Comparison of ENCODE assay signal across 10 mouse cellular contexts in genomic region chr9:94278657-94279585, GRCm38 (mm10).
A peak's percentile ranks its signal among the peaks of the same experiment; 100 is the strongest.
DNase-seq lines count a peak whose midpoint lies in the region; ATAC-seq and TF ChIP-seq lines count a peak whose summit lies in the region.
"Had no signal": no experiment of that assay in that cellular context is flagged by ENCODE, and none has a peak within 500 bp of the region (broad histone marks: within the 10 kb centered on the region; RNA-seq: fewer than 3 reads in every experiment).

No protein-coding gene starts in this region.

- no peak for DNase-seq in forebrain, embryonic 11.5 days (ENCODE audit: low spot score)
- DNase-seq in cerebellum, adult 2 months, result peak; percentile 92 to 96
- DNase-seq in frontal cortex, postnatal 36 days (ENCODE audit: low spot score in 2 of 2), result peak; percentile 70 to 86
- DNase-seq in left cerebral cortex, postnatal 4 days, result peak; percentile 83
- DNase-seq in spleen, adult 12 weeks (ENCODE audit: low spot score), result no peak
- no peak for DNase-seq in heart, adult 11 months

- no peaks in the 10 kb centered on the region for H3K27me3 ChIP-seq in forebrain, embryonic 13.5 days
- H3K27me3 ChIP-seq in forebrain, embryonic 11.5 days (ENCODE audit: control insufficient read depth, insufficient read depth, low read length), result no peaks in the 10 kb centered on the region
- no peaks in the 10 kb centered on the region for H3K27me3 ChIP-seq in cerebellum, adult 2 months (ENCODE audit: control insufficient read depth, insufficient read depth, low read length)
- H3K27me3 ChIP-seq: limb, embryonic 13.5 days; midbrain, embryonic 12.5 days had no signal

- H3K9me3 ChIP-seq in forebrain, embryonic 13.5 days (replicated peaks), result no peaks in the 10 kb centered on the region
- H3K9me3 ChIP-seq in forebrain, embryonic 11.5 days (ENCODE audit: control insufficient read depth, low read length), result no peaks in the 10 kb centered on the region
- H3K9me3 ChIP-seq: limb, embryonic 13.5 days; midbrain, embryonic 12.5 days had no signal

- no peaks in the 10 kb centered on the region for H3K4me1 ChIP-seq in forebrain, embryonic 13.5 days
- no peaks in the 10 kb centered on the region for H3K4me1 ChIP-seq in forebrain, embryonic 11.5 days (replicated peaks; ENCODE audit: control insufficient read depth, insufficient read depth, low read length)
- peaks cover 13% of the 10 kb centered on the region; the same call in 1 of the 2 replicates for H3K4me1 ChIP-seq in cerebellum, adult 2 months (ENCODE audit: control insufficient read depth, insufficient read depth, low read length)
- H3K4me1 ChIP-seq: limb, embryonic 13.5 days; midbrain, embryonic 12.5 days had no signal

- H3K4me2 ChIP-seq in forebrain, embryonic 13.5 days, result no peak overlapping the region
- H3K4me2 ChIP-seq in forebrain, embryonic 11.5 days (ENCODE audit: low read depth, low read length, severe bottlenecking), result no peak overlapping the region
- H3K4me2 ChIP-seq: limb, embryonic 13.5 days; midbrain, embryonic 12.5 days had no signal

- no peaks in the 10 kb centered on the region for H3K36me3 ChIP-seq in forebrain, embryonic 13.5 days (ENCODE audit: poor library complexity, severe bottlenecking)
- no peaks in the 10 kb centered on the region for H3K36me3 ChIP-seq in forebrain, embryonic 11.5 days (ENCODE audit: control insufficient read depth, insufficient read depth, low read length)
- H3K36me3 ChIP-seq: limb, embryonic 13.5 days; midbrain, embryonic 12.5 days had no signal

- intact Hi-C loops in left cerebral cortex, postnatal 4 days (cut with DNase I), result no loop called here

- TF ChIP-seq POLR2A in cerebellum, adult 2 months (IDR thresholded peaks at IDR 0.05; ENCODE audit: borderline replicate concordance, insufficient read depth, low read length), result peak; percentile 30; the same call in 1 of the 2 replicates

- WGBS in forebrain, embryonic 13.5 days, result 90% methylated on average over 4 of the region's 4 CpGs
- 77% methylated on average over 4 of the region's 4 CpGs for WGBS in forebrain, embryonic 11.5 days
- 35% methylated on average over 4 of the region's 4 CpGs for WGBS in cerebellum, adult 2 months

- no peak for TF ChIP-seq CTCF in cerebellum, adult 2 months (IDR thresholded peaks at IDR 0.05; ENCODE audit: borderline replicate concordance, insufficient read depth, low read depth, low read length)

- peak; percentile 81 for ATAC-seq in forebrain, embryonic 13.5 days
- ATAC-seq in forebrain, embryonic 11.5 days (replicated peaks; ENCODE audit: low FRiP score), result no peak
- ATAC-seq in megakaryocyte-erythroid progenitor cell, adult 5-6 weeks (replicated peaks; ENCODE audit: low FRiP score, low TSS enrichment, poor library complexity, severe bottlenecking), result no peak

- H3K9ac ChIP-seq in forebrain, embryonic 13.5 days, result no peak overlapping the region
- H3K9ac ChIP-seq in forebrain, embryonic 11.5 days (ENCODE audit: low read length), result no peak overlapping the region
- H3K9ac ChIP-seq: limb, embryonic 13.5 days; midbrain, embryonic 12.5 days had no signal

- no peak overlapping the region; the same call in 1 of the 2 replicates for H3K27ac ChIP-seq in forebrain, embryonic 13.5 days
- no peak overlapping the region for H3K27ac ChIP-seq in forebrain, embryonic 11.5 days (ENCODE audit: low read depth, low read length)
- peak overlapping the region; percentile 25; the same call in 1 of the 2 replicates for H3K27ac ChIP-seq in cerebellum, adult 2 months (ENCODE audit: insufficient read depth, low read length)
- H3K27ac ChIP-seq: limb, embryonic 13.5 days; midbrain, embryonic 12.5 days had no signal

- H3K4me3 ChIP-seq in forebrain, embryonic 13.5 days, result no peak overlapping the region
- no peak overlapping the region for H3K4me3 ChIP-seq in forebrain, embryonic 11.5 days (ENCODE audit: low read depth, low read length)
- H3K4me3 ChIP-seq in cerebellum, adult 2 months (replicated peaks; ENCODE audit: insufficient read depth, low read depth, low read length), result no peak overlapping the region
- H3K4me3 ChIP-seq: limb, embryonic 13.5 days; midbrain, embryonic 12.5 days had no signal

Comparison
In these comparisons a context has a peak if more than half of its experiments do, and no peak if none do; other contexts are left out.
1. DNase-seq: peak in cerebellum, adult 2 months (2 of 2), frontal cortex, postnatal 36 days (2 of 2) and left cerebral cortex, postnatal 4 days (single experiment); none in forebrain, embryonic 11.5 days (single experiment), spleen, adult 12 weeks (single experiment) and heart, adult 11 months (single experiment).